ENCODE assay signal across 23 mouse cellular contexts in the genomic region with DNA sequence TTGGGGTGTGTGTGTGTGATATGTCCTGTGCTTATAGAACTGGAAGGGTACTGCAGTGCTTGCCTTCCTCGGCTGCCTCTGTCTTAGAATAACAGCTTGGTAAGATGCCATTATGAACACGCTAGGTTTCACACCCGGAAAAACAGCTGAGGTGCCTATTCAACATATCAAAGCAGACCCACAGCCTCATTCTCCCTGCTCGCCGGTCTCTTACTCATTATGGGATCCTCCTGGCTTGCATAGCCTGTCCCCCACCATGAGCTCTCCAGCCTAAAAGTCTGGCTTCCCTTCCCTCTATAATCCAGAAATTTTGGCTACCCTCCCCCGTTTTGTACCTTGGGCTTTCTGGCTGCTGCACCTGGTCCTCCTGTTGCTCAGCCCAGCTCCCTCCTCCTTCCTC. TPM values are rescaled to one million over a fixed set of nuclear protein-coding genes. Genes with fewer than 3 reads are reported as not detected.
DNase-seq lines count a peak whose midpoint lies in the region; ATAC-seq lines count a peak whose summit lies in the region.
"Had no signal": no experiment of that assay in that cellular context is flagged by ENCODE, and none has a peak within 500 bp of the region (broad histone marks: within the 10 kb centered on the region; RNA-seq: fewer than 3 reads in every experiment).

No protein-coding gene starts in this region.

- no peak overlapping the region for H3K4me3 ChIP-seq in forebrain, embryonic 12.5 days (replicated peaks)
- H3K4me3 ChIP-seq in forebrain, embryonic 13.5 days = no peak overlapping the region
- H3K4me3 ChIP-seq in midbrain, embryonic 11.5 days (ENCODE audit: low read depth, low read length) = no peak overlapping the region
- no peak overlapping the region for H3K4me3 ChIP-seq in midbrain, embryonic 16.5 days (ENCODE audit: low read depth, low read length)
- H3K4me3 ChIP-seq in liver, embryonic 11.5 days (ENCODE audit: low read depth, low read length) = no peak overlapping the region
- H3K4me3 ChIP-seq: embryonic facial prominence, embryonic 10.5 days; heart, adult 2 months; heart, embryonic 15.5 days; hindbrain, embryonic 10.5 days; intestine, embryonic 15.5 days had no signal

- ATAC-seq in forebrain, embryonic 12.5 days (ENCODE audit: low FRiP score) = no peak
- ATAC-seq in forebrain, embryonic 13.5 days = no peak
- no peak for ATAC-seq in midbrain, embryonic 11.5 days (ENCODE audit: low FRiP score)
- ATAC-seq in midbrain, embryonic 16.5 days = no peak
- no peak for ATAC-seq in liver, embryonic 11.5 days (replicated peaks; ENCODE audit: low FRiP score)
- ATAC-seq: activated CD4-positive, CD25-positive, alpha-beta regulatory T cell, adult 4 months; CD4-positive, CD25-positive, alpha-beta regulatory T cell, adult 4 months; intestine, embryonic 15.5 days had no signal

- peaks cover 18% of the 10 kb centered on the region for H3K27me3 ChIP-seq in forebrain, embryonic 12.5 days
- no peaks in the 10 kb centered on the region for H3K27me3 ChIP-seq in forebrain, embryonic 13.5 days
- H3K27me3 ChIP-seq in midbrain, embryonic 11.5 days (ENCODE audit: control insufficient read depth, insufficient read depth, low read length) = peaks cover 3% of the 10 kb centered on the region; the same call in 1 of the 2 replicates
- H3K27me3 ChIP-seq in midbrain, embryonic 16.5 days (ENCODE audit: control insufficient read depth, insufficient read depth, low read depth, low read length) = no peaks in the 10 kb centered on the region
- peaks cover 3% of the 10 kb centered on the region for H3K27me3 ChIP-seq in liver, embryonic 11.5 days (replicated peaks; ENCODE audit: control insufficient read depth, insufficient read depth, low read length)
- H3K27me3 ChIP-seq: heart, embryonic 15.5 days; intestine, embryonic 15.5 days had no signal

- H3K9me3 ChIP-seq in forebrain, embryonic 12.5 days = no peaks in the 10 kb centered on the region
- no peaks in the 10 kb centered on the region for H3K9me3 ChIP-seq in forebrain, embryonic 13.5 days (replicated peaks)
- no peaks in the 10 kb centered on the region for H3K9me3 ChIP-seq in midbrain, embryonic 11.5 days (ENCODE audit: control insufficient read depth, low read length)
- no peaks in the 10 kb centered on the region for H3K9me3 ChIP-seq in midbrain, embryonic 16.5 days (replicated peaks; ENCODE audit: control insufficient read depth, low read length, poor library complexity, severe bottlenecking)
- H3K9me3 ChIP-seq in liver, embryonic 11.5 days (ENCODE audit: control insufficient read depth, low read length) = no peaks in the 10 kb centered on the region
- H3K9me3 ChIP-seq: embryonic facial prominence, embryonic 10.5 days; G1E; heart, embryonic 15.5 days; hindbrain, embryonic 10.5 days; intestine, embryonic 15.5 days had no signal

- peak overlapping the region; percentile 20; the same call in 1 of the 2 replicates for H3K27ac ChIP-seq in forebrain, embryonic 12.5 days
- H3K27ac ChIP-seq in forebrain, embryonic 13.5 days = no peak overlapping the region
- no peak overlapping the region for H3K27ac ChIP-seq in midbrain, embryonic 11.5 days (ENCODE audit: low read depth, low read length)
- no peak overlapping the region for H3K27ac ChIP-seq in midbrain, embryonic 16.5 days (ENCODE audit: low read length)
- H3K27ac ChIP-seq in liver, embryonic 11.5 days (ENCODE audit: low read depth, low read length) = no peak overlapping the region
- H3K27ac ChIP-seq: embryonic facial prominence, embryonic 10.5 days; heart, adult 2 months; heart, embryonic 15.5 days; hindbrain, embryonic 10.5 days; hindbrain, embryonic 14.5 days; intestine, embryonic 15.5 days had no signal

- WGBS in forebrain, embryonic 12.5 days = 20% methylated on average over 6 of the region's 6 CpGs
- 16% methylated on average over 6 of the region's 6 CpGs for WGBS in forebrain, embryonic 13.5 days
- 36% methylated on average over 6 of the region's 6 CpGs for WGBS in midbrain, embryonic 11.5 days
- WGBS in midbrain, embryonic 16.5 days = 19% methylated on average over 6 of the region's 6 CpGs
- WGBS in liver, embryonic 11.5 days = 43% methylated on average over 6 of the region's 6 CpGs

- peak; percentile 80 for DNase-seq in midbrain, embryonic 11.5 days (ENCODE audit: low spot score, missing footprints)
- peak; percentile 78 for DNase-seq in R1 (ENCODE audit: low read depth, low spot score)
- no peak for DNase-seq in cerebellum, postnatal 36 days
- no peak for DNase-seq in liver, embryonic 11.5 days (ENCODE audit: low spot score)
- DNase-seq: B cell, adult 2 months; cerebellum, adult 18-20 months; cerebellum, adult 9-11 months; gastrocnemius, postnatal 36 days; heart, adult 2 months; heart, postnatal 14 days; kidney, adult 2 months had no signal

- no peaks in the 10 kb centered on the region for H3K36me3 ChIP-seq in forebrain, embryonic 12.5 days (replicated peaks)
- no peaks in the 10 kb centered on the region for H3K36me3 ChIP-seq in forebrain, embryonic 13.5 days (ENCODE audit: poor library complexity, severe bottlenecking)
- no peaks in the 10 kb centered on the region for H3K36me3 ChIP-seq in midbrain, embryonic 11.5 days (ENCODE audit: control insufficient read depth, insufficient read depth, low read length)
- no peaks in the 10 kb centered on the region for H3K36me3 ChIP-seq in midbrain, embryonic 16.5 days (ENCODE audit: control insufficient read depth, insufficient read depth, low read length)
- no peaks in the 10 kb centered on the region for H3K36me3 ChIP-seq in liver, embryonic 11.5 days (ENCODE audit: control insufficient read depth, insufficient read depth, low read length)
- H3K36me3 ChIP-seq: embryonic facial prominence, embryonic 10.5 days; G1E; heart, embryonic 15.5 days; hindbrain, embryonic 10.5 days; intestine, embryonic 15.5 days had no signal

- H3K4me2 ChIP-seq in forebrain, embryonic 12.5 days = no peak overlapping the region
- no peak overlapping the region for H3K4me2 ChIP-seq in forebrain, embryonic 13.5 days
- no peak overlapping the region for H3K4me2 ChIP-seq in midbrain, embryonic 11.5 days
- no peak overlapping the region for H3K4me2 ChIP-seq in midbrain, embryonic 16.5 days (ENCODE audit: low read length)
- no peak overlapping the region for H3K4me2 ChIP-seq in liver, embryonic 11.5 days
- H3K4me2 ChIP-seq: heart, embryonic 11.5 days; heart, embryonic 15.5 days; hindbrain, embryonic 14.5 days; intestine, embryonic 15.5 days had no signal

- H3K4me1 ChIP-seq in forebrain, embryonic 12.5 days = peaks cover 22% of the 10 kb centered on the region
- H3K4me1 ChIP-seq in forebrain, embryonic 13.5 days = peaks cover 15% of the 10 kb centered on the region; the same call in 1 of the 2 replicates
- no peaks in the 10 kb centered on the region for H3K4me1 ChIP-seq in midbrain, embryonic 11.5 days (ENCODE audit: control insufficient read depth, insufficient read depth, low read length)
- no peaks in the 10 kb centered on the region for H3K4me1 ChIP-seq in midbrain, embryonic 16.5 days (ENCODE audit: control insufficient read depth, insufficient read depth, low read length)
- no peaks in the 10 kb centered on the region for H3K4me1 ChIP-seq in liver, embryonic 11.5 days (replicated peaks; ENCODE audit: control insufficient read depth, insufficient read depth, low read length)
- H3K4me1 ChIP-seq: heart, embryonic 15.5 days; intestine, embryonic 15.5 days had no signal

- no peak overlapping the region for H3K9ac ChIP-seq in forebrain, embryonic 12.5 days
- no peak overlapping the region for H3K9ac ChIP-seq in forebrain, embryonic 13.5 days
- H3K9ac ChIP-seq in midbrain, embryonic 11.5 days (ENCODE audit: low read length) = no peak overlapping the region
- no peak overlapping the region for H3K9ac ChIP-seq in midbrain, embryonic 16.5 days (ENCODE audit: low read depth, low read length)
- no peak overlapping the region for H3K9ac ChIP-seq in liver, embryonic 11.5 days (ENCODE audit: low read depth, low read length)
- H3K9ac ChIP-seq: heart, embryonic 15.5 days; hindbrain, embryonic 14.5 days; intestine, embryonic 15.5 days had no signal

RNA-seq across cellular contexts. Expression of a gene that starts 40.9 kb away (rescaled TPM):
- 19.6 and 20.4 TPM in 2 replicates for polyA plus RNA-seq in forebrain, embryonic 12.5 days (2016; fragmentation: Nextera tagmentation; extraction: Ambion mirVana)
- polyA plus RNA-seq in forebrain, embryonic 13.5 days (2015; fragmentation: Nextera tagmentation; extraction: Ambion mirVana) = 12.0 and 12.6 TPM in 2 replicates
- 14.7 and 15.2 TPM in 2 replicates for polyA plus RNA-seq in midbrain, embryonic 11.5 days (2014; fragmentation: Nextera tagmentation; extraction: Ambion mirVana)
- 13.8 and 14.0 TPM in 2 replicates for polyA plus RNA-seq in midbrain, embryonic 16.5 days (2015; fragmentation: Nextera tagmentation; extraction: Ambion mirVana)
- 19.1 and 19.8 TPM in 2 replicates for polyA plus RNA-seq in liver, embryonic 11.5 days (2014; fragmentation: Nextera tagmentation; extraction: Ambion mirVana)

RNA-seq across cellular contexts. Expression of a gene that starts 42.0 kb away (rescaled TPM):
- polyA plus RNA-seq in forebrain, embryonic 12.5 days (2016; fragmentation: Nextera tagmentation; extraction: Ambion mirVana) = 0.82 and 1.8 TPM in 2 replicates
- polyA plus RNA-seq in forebrain, embryonic 13.5 days (2015; fragmentation: Nextera tagmentation; extraction: Ambion mirVana) = 0.88 and 1.2 TPM in 2 replicates
- polyA plus RNA-seq in midbrain, embryonic 11.5 days (2014; fragmentation: Nextera tagmentation; extraction: Ambion mirVana) = 0.23 TPM in 1 of 2 replicates, not detected in the other
- polyA plus RNA-seq in midbrain, embryonic 16.5 days (2015; fragmentation: Nextera tagmentation; extraction: Ambion mirVana) = 0.99 and 1.6 TPM in 2 replicates
- polyA plus RNA-seq in liver, embryonic 11.5 days (2014; fragmentation: Nextera tagmentation; extraction: Ambion mirVana) = not detected in 2 replicates
- polyA plus RNA-seq: G1E; heart, embryonic 11.5 days had no signal

Comparison
In these comparisons a context has a peak if more than half of its experiments do, and no peak if none do; other contexts are left out.
1. DNase-seq: peak in midbrain, embryonic 11.5 days (single experiment) and R1 (single experiment); none in cerebellum, postnatal 36 days (0 of 2) and liver, embryonic 11.5 days (single experiment).